Mouse (Mus musculus) heart, postnatal 4 days (tissue): ENCODE data around the gene Slc27a1. TPM values are rescaled to one million over a fixed set of nuclear protein-coding genes. Genes with fewer than 3 reads are reported as not detected.

ENCODE experiments used
- DNase-seq: peaks from one replicate; pipeline ENCODE4 v3.0.0; 2021
- total RNA-seq, 2 experiments: library from RNA; stranded (reverse); gene quantifications; 2 replicates each; pipeline ENCODE4 v1.2.3; 2021

The Slc27a1 gene
- total RNA-seq, 2 experiments from 2014 or later = 77.0 to 80.3 TPM

DNA sequence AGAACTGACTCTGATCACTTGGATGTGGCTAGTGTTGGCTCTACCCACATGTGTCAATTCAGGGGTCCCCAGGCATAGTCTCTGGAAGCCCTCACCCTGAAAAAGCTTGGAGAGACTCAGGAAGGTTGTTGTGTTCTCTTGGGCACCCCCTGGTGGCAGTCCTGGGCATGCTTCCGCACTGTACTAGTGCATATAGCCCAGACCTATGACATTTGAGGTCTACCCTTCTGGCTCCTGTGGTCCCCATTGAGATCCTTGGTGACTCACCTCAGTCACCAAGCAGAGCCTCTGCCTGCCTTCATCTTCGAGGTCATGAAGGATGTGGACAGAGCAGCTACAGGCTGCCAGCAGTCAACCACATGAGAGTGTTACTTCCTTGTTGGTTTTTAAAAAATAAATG is 18.2 kb downstream of the Slc27a1 start:
- DNase-seq = peak; percentile 67

- no peak for DNase-seq
Observed at GRCm38 (mm10) chr8:71588762-71589161, 20.1 kb downstream of the Slc27a1 start.

DNA sequence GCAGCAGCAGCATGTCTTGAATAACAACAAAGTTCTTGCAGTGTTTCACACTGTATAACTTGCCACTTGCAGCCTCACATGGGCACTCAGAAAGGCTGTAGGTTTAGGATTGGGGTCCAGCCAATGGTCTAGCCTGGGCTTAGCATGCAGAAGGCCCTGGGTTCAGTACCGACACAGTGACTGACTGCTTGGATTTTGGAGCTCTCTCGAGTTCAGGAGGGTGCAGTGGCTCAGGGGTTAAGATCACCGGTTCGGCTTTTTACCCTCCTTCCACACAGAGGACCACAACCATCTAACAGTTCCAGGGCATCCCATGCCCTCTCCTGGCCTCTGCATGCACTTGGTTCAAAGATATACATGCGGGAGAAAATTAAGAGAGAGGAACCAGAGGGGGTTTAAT is 22.3 kb downstream of the Slc27a1 start:
- no peak for DNase-seq

GRCm38 (mm10) chr8:71591471-71592373 is 23.0 kb downstream of the Slc27a1 start, which contains the start of gene Pgls:
Gene Pgls (plus strand): TSS chr8:71592176.
- DNase-seq = peak; percentile 95

DNA sequence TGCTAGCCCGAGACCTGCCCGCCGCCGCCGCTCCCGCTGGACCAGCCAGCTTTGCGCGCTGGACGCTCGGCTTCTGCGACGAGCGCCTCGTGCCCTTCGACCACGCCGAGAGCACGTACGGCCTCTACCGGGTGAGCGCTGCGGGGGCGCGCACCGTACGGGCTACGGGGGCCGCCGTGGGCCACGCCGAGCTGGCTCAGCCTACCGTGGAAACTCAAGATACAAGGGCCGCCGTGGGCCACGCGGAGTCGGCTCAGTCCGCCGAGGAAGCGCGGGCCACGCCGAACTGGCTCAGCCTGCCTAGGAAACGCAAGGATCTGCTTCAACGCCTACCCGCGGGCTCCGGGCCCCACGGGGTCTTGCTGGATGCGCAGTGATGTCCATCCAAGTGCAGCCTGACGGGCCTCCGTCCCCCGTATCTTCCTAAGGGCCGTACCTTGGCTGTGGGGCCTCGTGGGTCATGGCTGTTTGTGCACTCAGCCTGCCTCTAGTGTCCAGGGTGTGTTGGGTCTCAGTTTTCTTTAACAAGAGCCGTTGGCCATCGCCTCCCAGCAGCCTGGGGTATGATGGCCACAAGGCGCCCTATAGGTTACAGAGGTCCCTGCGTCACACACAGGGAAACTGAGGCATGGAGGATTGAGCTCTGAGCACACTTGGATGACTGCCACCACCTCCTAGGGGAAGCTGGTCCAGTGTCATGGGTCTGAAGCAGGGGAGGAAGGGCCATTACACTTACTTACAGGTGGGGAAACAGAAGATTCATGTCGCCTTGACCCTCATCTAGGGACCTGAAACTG is 23.9 kb downstream of the Slc27a1 start:
- peak; percentile 77 for DNase-seq

GRCm38 (mm10) chr8:71593556-71594323 is 25.1 kb downstream of the Slc27a1 start:
- DNase-seq = no peak

GRCm38 (mm10) chr8:71594324-71594722 is 25.6 kb downstream of the Slc27a1 start:
- DNase-seq = no peak

- DNase-seq = peak; percentile 95
Observed at GRCm38 (mm10) chr8:71595862-71596261, 27.2 kb downstream of the Slc27a1 start.

GRCm38 (mm10) chr8:71596384-71596783 is 27.7 kb downstream of the Slc27a1 start:
- DNase-seq = no peak

GRCm38 (mm10) chr8:71596798-71597197 is 28.1 kb downstream of the Slc27a1 start:
- no peak for DNase-seq

DNA sequence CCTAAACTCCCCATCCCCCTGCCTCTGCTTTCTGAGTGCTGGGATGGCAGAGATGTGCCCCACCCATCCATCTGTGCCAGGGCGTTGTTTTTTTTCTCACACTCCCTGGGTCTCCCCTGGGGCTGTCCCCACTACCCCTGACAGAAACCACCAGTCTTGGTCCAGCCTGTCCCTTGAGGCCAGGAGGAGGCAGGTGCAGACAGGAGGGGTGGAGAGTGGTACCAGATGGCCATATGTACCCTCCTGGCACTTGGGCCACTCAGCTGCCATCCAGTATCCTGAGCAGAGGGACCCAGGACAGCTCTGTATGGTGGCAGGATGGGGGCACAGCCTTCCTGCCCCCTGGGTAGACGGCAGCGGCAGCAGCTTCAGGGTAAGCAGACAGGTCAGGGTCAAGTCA is 28.8 kb downstream of the Slc27a1 start, which contains the start of gene Fam129c:
Gene Fam129c, plus strand, starts transcription at position 198 of the 400 bp plus-strand sequence.
- no peak for DNase-seq

DNA sequence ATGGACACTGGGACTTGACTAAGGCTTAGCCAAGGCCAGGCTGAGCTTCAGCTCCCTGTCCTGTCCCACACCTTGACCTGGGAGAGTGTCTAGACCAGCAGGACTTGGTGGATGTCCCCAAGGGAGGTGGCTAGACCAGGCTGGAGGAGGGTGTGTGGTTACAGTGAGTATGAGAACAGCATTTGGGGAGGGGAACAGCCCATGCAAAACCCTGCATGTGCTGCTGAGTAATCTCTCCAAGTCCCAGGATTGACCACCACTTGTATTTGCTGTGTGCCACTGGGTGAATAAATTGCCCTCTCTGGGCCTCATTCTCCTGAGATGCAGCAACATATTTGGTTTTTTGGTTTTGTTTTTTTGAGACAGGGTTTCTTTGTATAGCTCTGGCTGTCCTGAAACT is 29.7 kb downstream of the Slc27a1 start:
- DNase-seq = no peak

DNA sequence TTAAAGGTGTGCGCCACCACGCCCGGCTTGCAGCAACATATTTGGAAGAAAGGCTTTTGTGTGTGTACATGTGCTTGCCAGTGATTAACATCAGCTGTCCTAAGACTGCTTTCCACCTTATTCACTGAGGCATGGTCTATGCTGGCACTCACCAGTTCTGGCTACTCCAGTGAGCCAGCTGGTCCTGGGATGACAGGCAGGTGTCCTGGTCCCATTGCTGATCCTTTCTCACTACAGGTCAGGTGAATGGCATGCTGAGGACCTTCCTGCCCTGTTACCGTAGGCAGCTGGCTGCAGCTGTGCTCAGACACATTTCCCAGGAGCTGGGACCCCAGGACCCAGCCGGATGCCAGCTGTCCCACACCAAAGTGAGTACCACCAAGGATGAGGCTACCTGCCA is 30.2 kb downstream of the Slc27a1 start:
- no peak for DNase-seq

- DNase-seq = no peak
Observed at GRCm38 (mm10) chr8:71601939-71602665, 33.4 kb downstream of the Slc27a1 start.

- peak; percentile 73 for DNase-seq
Observed at GRCm38 (mm10) chr8:71602666-71603334, 34.1 kb downstream of the Slc27a1 start.

DNA sequence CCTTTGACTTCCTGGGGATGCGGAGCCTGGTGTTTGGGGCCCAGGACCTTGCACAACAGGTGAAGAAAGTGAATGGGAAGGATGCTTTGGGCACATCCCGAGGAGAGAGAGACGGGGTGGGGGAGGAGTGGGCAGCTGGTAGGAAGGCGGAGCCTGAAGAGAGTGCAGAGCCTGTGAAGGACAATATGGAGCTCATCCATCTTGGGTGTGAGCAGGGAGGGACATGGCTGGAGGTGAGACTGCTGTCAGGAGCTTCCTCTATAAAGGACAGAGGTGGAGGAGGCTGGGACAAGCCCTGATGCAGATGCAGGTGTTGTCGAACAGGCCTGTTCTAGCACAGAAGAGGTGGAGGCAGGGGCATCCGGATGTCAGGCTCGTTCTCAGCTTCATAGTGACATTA is 35.3 kb downstream of the Slc27a1 start:
- no peak for DNase-seq

- DNase-seq = peak; percentile 96
Observed at GRCm38 (mm10) chr8:71610822-71611651, 42.4 kb downstream of the Slc27a1 start, which contains the start of gene Colgalt1. Gene Colgalt1 (plus strand): TSS chr8:71610998.

DNA sequence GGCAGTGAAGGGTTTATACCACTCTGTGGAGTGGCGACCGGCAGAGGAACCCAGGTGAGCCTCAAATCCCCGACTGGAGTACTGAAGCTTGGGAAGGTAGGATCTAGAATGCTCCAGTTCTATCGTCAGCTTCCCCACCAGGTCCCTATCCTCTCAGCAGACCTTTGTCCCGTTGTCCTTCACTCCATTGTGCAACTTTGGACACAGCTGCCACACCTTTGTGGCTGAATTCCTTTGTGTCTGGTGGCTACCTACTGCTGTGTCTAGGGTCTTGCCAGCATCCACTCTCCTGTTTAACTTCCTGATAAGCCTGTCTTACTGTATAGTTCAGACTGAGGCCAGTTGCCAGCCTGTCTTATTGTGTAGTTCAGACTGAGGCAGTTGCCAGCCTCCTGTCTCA is 43.5 kb downstream of the Slc27a1 start:
- DNase-seq = no peak

- DNase-seq = no peak
Observed at GRCm38 (mm10) chr8:71613418-71613817, 44.7 kb downstream of the Slc27a1 start.

DNA sequence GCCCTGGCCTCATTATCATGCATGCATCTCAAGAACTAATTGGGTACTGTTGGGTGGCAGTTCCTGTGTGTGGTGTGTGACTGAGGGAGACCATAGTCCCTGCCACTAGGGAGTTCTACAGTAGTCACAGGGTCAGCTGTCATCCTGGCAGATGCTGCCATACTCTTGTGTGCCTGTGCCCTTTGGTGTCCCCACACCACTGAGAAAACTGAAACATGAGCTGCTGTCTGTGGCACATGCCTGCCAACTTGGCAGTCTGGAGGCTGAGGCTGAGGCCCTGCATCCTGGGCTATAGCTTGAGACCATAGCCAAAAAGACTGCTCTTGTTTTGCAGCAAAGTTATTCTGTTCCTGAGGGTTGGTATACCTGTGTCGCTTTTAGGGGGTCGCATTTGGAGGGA is 51.1 kb downstream of the Slc27a1 start:
- DNase-seq = no peak
